Mouse (Mus musculus) lung, postnatal 36 days (tissue): Measurements from ENCODE around the gene Tut7.
"Not testable (repeated sequence)": the region's sequence is repeated elsewhere in the genome, so short reads cannot be mapped to it uniquely, and the experiment has no call there.

Source experiments
- DNase-seq: peaks from one replicate; pipeline ENCODE4 v3.0.0; 2022; ENCODE audit warnings: mixed read lengths

Gene Tut7

GRCm38 (mm10) chr13:59762791-59763190 is 60.2 kb downstream of the Tut7 start:
- no peak for DNase-seq

- DNase-seq: no peak
Measured at GRCm38 (mm10) chr13:59756906-59757305, 66.0 kb downstream of the Tut7 start.

- no peak for DNase-seq
Measured at GRCm38 (mm10) chr13:59750310-59750709, 72.6 kb downstream of the Tut7 start.

GRCm38 (mm10) chr13:59746711-59747110 is 76.2 kb downstream of the Tut7 start, which contains the start of gene 1700014D04Rik:
Gene 1700014D04Rik (minus strand): TSS chr13:59746752.
- no peak for DNase-seq

- no peak for DNase-seq
Measured at GRCm38 (mm10) chr13:59746164-59746563, 76.8 kb downstream of the Tut7 start.

- no peak for DNase-seq
Measured at GRCm38 (mm10) chr13:59745462-59745861, 77.5 kb downstream of the Tut7 start.

- peak; percentile 31 for DNase-seq
Measured at GRCm38 (mm10) chr13:59741697-59742096, 81.2 kb downstream of the Tut7 start.

- DNase-seq: peak; percentile 40
Measured at GRCm38 (mm10) chr13:59741096-59741495, 81.9 kb downstream of the Tut7 start.

GRCm38 (mm10) chr13:59739397-59739796 is 83.5 kb downstream of the Tut7 start:
- no peak for DNase-seq

GRCm38 (mm10) chr13:59738455-59738854 is 84.5 kb downstream of the Tut7 start:
- no peak for DNase-seq

- DNase-seq: peak; percentile 11
Measured at GRCm38 (mm10) chr13:59735190-59735589, 87.8 kb downstream of the Tut7 start.

- DNase-seq: peak; percentile 23
Measured at GRCm38 (mm10) chr13:59734347-59734746, 88.6 kb downstream of the Tut7 start.

GRCm38 (mm10) chr13:59733936-59734335 is 89.0 kb downstream of the Tut7 start:
- DNase-seq: no peak

- DNase-seq: no peak
Measured at GRCm38 (mm10) chr13:59731652-59732051, 91.3 kb downstream of the Tut7 start, which contains the start of gene Spata31d1d. Gene Spata31d1d (minus strand): TSS chr13:59731752.

GRCm38 (mm10) chr13:59728378-59729093 is 94.4 kb downstream of the Tut7 start:
- peak; percentile 86 for DNase-seq

GRCm38 (mm10) chr13:59726139-59726867 is 96.6 kb downstream of the Tut7 start:
- DNase-seq: no peak

- not testable (repeated sequence) for DNase-seq
Measured at GRCm38 (mm10) chr13:59722089-59722488, 100.9 kb downstream of the Tut7 start.
